Mouse (Mus musculus) cerebellum, adult 2 months (tissue): ENCODE measurements at regions not wholly inside any gene's neighbourhood (a gene's known extent, or its start where the extent isn't known, plus 50 kb on each side); places are given as distances from the start of the nearest gene placed in this dataset.

Experiments
- CTCF ChIP-seq: fragments of 200-500 bp; IDR thresholded peaks from 2 replicates; pipeline ENCODE4 v1.5.1; 2011; ENCODE audit warnings: low read depth, mild to moderate bottlenecking, control low read depth, low read length, moderate library complexity, borderline replicate concordance; ENCODE audit not compliant: insufficient read depth
- POLR2A ChIP-seq: fragments of 200-500 bp; IDR thresholded peaks from 2 replicates; pipeline ENCODE4 v1.6.1; 2011; ENCODE audit warnings: low read length, control low read depth, borderline replicate concordance; ENCODE audit not compliant: insufficient read depth

GRCm38 (mm10) chr8:44456336-44456735 lies 478.9 kb upstream of the Fat1 start:
- no peak for TF ChIP-seq POLR2A
- TF ChIP-seq CTCF: no peak
